Mouse (Mus musculus) hindbrain, postnatal 0 days (tissue): ENCODE data around the gene Ptn. TPM values are rescaled to one million over a fixed set of nuclear protein-coding genes. Genes with fewer than 3 reads are reported as not detected.

Experiments
- ATAC-seq: fragments of 200-750 bp; cut with Nextera tagmentation; 2 replicates; pipeline ENCODE4 v1.8.0; 2017; ENCODE audit warnings: mild to moderate bottlenecking, moderate TSS enrichment, moderate library complexity
- DNase-seq: peaks from one replicate; pipeline ENCODE4 v3.0.0-alpha.2; 2015; ENCODE audit warnings: low spot score
- H3K27ac ChIP-seq: fragments of 300-500 bp; sonication (generic); 2 replicates; pipeline ENCODE4 v1.5.1; 2014; ENCODE audit warnings: mild to moderate bottlenecking
- H3K27me3 ChIP-seq: fragments of 300-500 bp; sonication (generic); 2 replicates; pipeline ENCODE4 v1.6.1; 2014; ENCODE audit warnings: low read length, mixed read lengths; ENCODE audit not compliant: insufficient read depth
- H3K36me3 ChIP-seq: fragments of 300-500 bp; sonication (generic); 2 replicates; pipeline ENCODE4 v1.6.1; 2014; ENCODE audit warnings: low read length, mixed read lengths; ENCODE audit not compliant: insufficient read depth
- H3K4me1 ChIP-seq: fragments of 300-500 bp; sonication (generic); 2 replicates; pipeline ENCODE4 v1.6.1; 2014; ENCODE audit warnings: antibody characterized with exemption, low read length, mixed read lengths; ENCODE audit not compliant: insufficient read depth
- H3K4me2 ChIP-seq: fragments of 300-500 bp; sonication (generic); 2 replicates; pipeline ENCODE4 v1.6.1; 2014; ENCODE audit warnings: low read depth, mild to moderate bottlenecking, low read length, moderate library complexity, mixed read lengths
- H3K4me3 ChIP-seq: fragments of 300-500 bp; sonication (generic); 2 replicates; pipeline ENCODE4 v1.5.1; 2014; ENCODE audit warnings: low read length
- H3K9ac ChIP-seq: fragments of 300-500 bp; sonication (generic); replicated peaks from 2 replicates; pipeline ENCODE4 v1.6.1; 2014; ENCODE audit warnings: mild to moderate bottlenecking, low read length, moderate library complexity, mixed read lengths
- H3K9me3 ChIP-seq: fragments of 300-500 bp; sonication (generic); 2 replicates; pipeline ENCODE4 v1.6.1; 2016; ENCODE audit warnings: low read length, mixed read lengths
- CTCF ChIP-seq: IDR thresholded peaks from 2 replicates; pipeline ENCODE4 v1.5.1; 2016; ENCODE audit warnings: antibody characterized with exemption, control low read depth, low read depth
- WGBS: fragments of 180-500 bp; shearing (Covaris S2); extraction: QIAGEN DNeasy Blood & Tissue Kit; methylation state at CpG from one replicate; pipeline ENCODE4 v1.1.7; 2014; 5-methylcytosine and 5-hydroxymethylcytosine counted together
- polyA plus RNA-seq: library from polyadenylated mRNA; unstranded; fragments of >200 nt; fragmentation: Nextera tagmentation; extraction: Ambion mirVana; gene quantifications from 2 replicates; pipeline ENCODE4 v1.2.1, GENCODE M21; 2015
- total RNA-seq: library from RNA; depleted of rRNA; stranded (reverse); fragments of >200 nt; gene quantifications from 2 replicates; pipeline ENCODE4 v1.2.3, GENCODE M21; 2014

Gene Ptn
- total and polyA plus RNA-seq, 2 experiments from 2014 or later: 403 to 1,251 TPM

GRCm38 (mm10) chr6:36789261-36789660 is 20.8 kb downstream of the Ptn start:
- ATAC-seq: no peak
- H3K36me3 ChIP-seq: peaks cover 2% of the 10 kb centered on the region; the same call in 1 of the 2 replicates
- H3K4me2 ChIP-seq: no peak overlapping the region
- H3K27me3 ChIP-seq: no peaks in the 10 kb centered on the region
- H3K9ac ChIP-seq: no peak overlapping the region
- peaks cover 24% of the 10 kb centered on the region for H3K4me1 ChIP-seq
- 0 out of 2 replicates have a peak overlapping the region, but pooled peaks have one; percentile 15 for H3K27ac ChIP-seq
- WGBS: 35% methylated on average over 4 of the region's 4 CpGs
- no peaks in the 10 kb centered on the region for H3K9me3 ChIP-seq
- no peak for TF ChIP-seq CTCF
- no peak overlapping the region for H3K4me3 ChIP-seq
- DNase-seq: no peak

DNA sequence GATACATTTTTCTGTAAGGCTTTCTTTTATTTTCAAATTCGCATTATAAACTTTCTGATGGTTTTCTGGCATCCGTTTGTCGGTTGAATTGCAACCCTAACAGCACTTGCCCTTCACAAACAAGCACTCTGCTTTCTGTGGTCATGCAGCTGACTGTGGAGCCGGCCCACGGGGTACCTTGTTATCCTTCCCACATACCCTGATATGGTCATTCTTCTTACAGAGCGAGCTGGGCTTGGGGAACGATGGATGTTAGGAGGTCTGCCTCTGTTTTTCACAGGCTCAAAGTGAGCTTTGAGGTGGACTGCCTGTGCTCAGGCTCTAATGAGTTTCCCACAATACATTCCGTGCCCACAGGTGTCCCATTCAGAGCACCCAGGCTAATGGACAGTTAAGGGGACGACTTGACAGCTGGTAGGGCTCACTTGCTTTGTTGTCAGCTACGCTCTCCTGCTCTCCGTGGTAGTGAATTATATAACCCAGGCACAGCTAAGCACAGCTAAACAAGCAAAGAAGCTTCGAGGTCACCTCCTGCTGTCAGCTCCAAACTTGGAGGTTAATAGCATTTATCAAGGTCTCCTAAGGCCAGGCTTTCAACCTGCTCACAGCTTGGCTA is 21.3 kb downstream of the Ptn start:
- Histone ChIP-seq H3K4me2 (peak overlapping the region; percentile 10; the same call in 1 of the 2 replicates), H3K27me3 (no peaks in the 10 kb centered on the region)
- WGBS: 20% methylated on average over 12 of the region's 12 CpGs

GRCm38 (mm10) chr6:36784682-36785208 is 25.3 kb downstream of the Ptn start:
- peak; percentile 90 for ATAC-seq
- no peak for TF ChIP-seq CTCF

More for the DNA sequence above, 21.3 kb downstream of the Ptn start:
- ATAC-seq (0 out of 2 replicates have a peak, but pooled peaks have one; percentile 36), DNase-seq (no peak)
- TF ChIP-seq CTCF: no peak
- H3K36me3 ChIP-seq: peaks cover 6% of the 10 kb centered on the region; the same call in 1 of the 2 replicates
- no peak overlapping the region for H3K4me3 ChIP-seq
- peak overlapping the region; percentile 70 for H3K27ac ChIP-seq
- no peaks in the 10 kb centered on the region for H3K9me3 ChIP-seq
- H3K4me1 ChIP-seq: peaks cover 23% of the 10 kb centered on the region
- 0 out of 2 replicates have a peak overlapping the region, but pooled peaks have one; percentile 17 for H3K9ac ChIP-seq

GRCm38 (mm10) chr6:36782481-36782880 is 27.5 kb downstream of the Ptn start:
- H3K27ac ChIP-seq: peak overlapping the region; percentile 37; the same call in 1 of the 2 replicates
- H3K36me3 ChIP-seq: peaks cover 6% of the 10 kb centered on the region; the same call in 1 of the 2 replicates
- no peak overlapping the region for H3K4me3 ChIP-seq
- H3K9me3 ChIP-seq: no peaks in the 10 kb centered on the region
- H3K4me1 ChIP-seq: peaks cover 11% of the 10 kb centered on the region
- H3K27me3 ChIP-seq: no peaks in the 10 kb centered on the region
- H3K4me2 ChIP-seq: no peak overlapping the region
- TF ChIP-seq CTCF: no peak
- no peak for DNase-seq
- 35% methylated on average over 4 of the region's 4 CpGs for WGBS
- H3K9ac ChIP-seq: no peak overlapping the region
- ATAC-seq: no peak

More at GRCm38 (mm10) chr6:36784682-36785208, 25.3 kb downstream of the Ptn start:
- Histone ChIP-seq H3K4me1 (peaks cover 22% of the 10 kb centered on the region; the same call in 1 of the 2 replicates), H3K9ac (no peak overlapping the region), H3K4me2 (no peak overlapping the region), H3K9me3 (no peaks in the 10 kb centered on the region), H3K27ac (peak overlapping the region; percentile 77), H3K4me3 (no peak overlapping the region), H3K27me3 (no peaks in the 10 kb centered on the region), H3K36me3 (peaks cover 6% of the 10 kb centered on the region; the same call in 1 of the 2 replicates)
- 40% methylated on average over 3 of the region's 3 CpGs for WGBS
- DNase-seq: peak; percentile 64

GRCm38 (mm10) chr6:36777567-36778337 is 32.3 kb downstream of the Ptn start:
- no peaks in the 10 kb centered on the region for H3K9me3 ChIP-seq
- peaks cover 11% of the 10 kb centered on the region for H3K4me1 ChIP-seq
- DNase-seq (peak; percentile 72), ATAC-seq (peak; percentile 52)
- peak overlapping the region; percentile 73 for H3K27ac ChIP-seq
- H3K36me3 ChIP-seq: no peaks in the 10 kb centered on the region
- H3K4me3 ChIP-seq: no peak overlapping the region
- 31% methylated on average over 7 of the region's 7 CpGs for WGBS
- no peaks in the 10 kb centered on the region for H3K27me3 ChIP-seq
- no peak for TF ChIP-seq CTCF
- H3K4me2 ChIP-seq: no peak overlapping the region
- H3K9ac ChIP-seq: no peak overlapping the region

DNA sequence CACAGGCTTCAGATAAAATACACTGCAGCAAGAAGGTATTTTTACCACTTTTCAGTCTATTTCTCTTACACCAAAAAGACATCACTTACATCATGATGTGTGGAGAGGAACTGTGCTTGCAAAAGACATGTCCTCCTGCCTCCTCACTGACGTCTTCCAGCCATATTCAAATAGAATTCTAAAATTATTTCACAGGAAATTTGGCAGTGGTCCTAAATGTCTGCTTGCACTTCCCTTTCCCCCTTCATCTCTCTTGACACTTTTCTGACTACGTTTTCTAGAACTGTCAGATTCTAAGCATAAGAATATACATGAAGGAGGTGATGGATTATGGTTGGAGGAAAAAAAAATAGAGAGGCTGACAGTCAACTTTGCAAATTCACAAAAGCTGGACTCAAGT is 33.0 kb downstream of the Ptn start:
- no peak overlapping the region for H3K4me2 ChIP-seq
- no peak for TF ChIP-seq CTCF
- no peak overlapping the region for H3K4me3 ChIP-seq
- H3K36me3 ChIP-seq: peaks cover 5% of the 10 kb centered on the region; the same call in 1 of the 2 replicates
- H3K27ac ChIP-seq: peak overlapping the region; percentile 73
- ATAC-seq: no peak
- DNase-seq: no peak
- H3K4me1 ChIP-seq: peaks cover 11% of the 10 kb centered on the region
- H3K9ac ChIP-seq: no peak overlapping the region
- WGBS: 36% methylated on average over 2 of the region's 2 CpGs
- no peaks in the 10 kb centered on the region for H3K27me3 ChIP-seq
- H3K9me3 ChIP-seq: no peaks in the 10 kb centered on the region
